Mouse (Mus musculus): ENCODE measurements around the gene Gp1bb.

- TF ChIP-seq CTCF (IDR thresholded peaks at IDR 0.05; ENCODE audit: low read depth) = no peak
- TF ChIP-seq EP300 (IDR thresholded peaks at IDR 0.05; ENCODE audit: low read depth) = no peak
These were observed 33.1 kb downstream of the Gp1bb start for GRCm38 (mm10) chr16:18589080-18589621.

Measured in liver, embryonic 14.5 days (tissue).